Mouse (Mus musculus) liver, embryonic 14.5 days (tissue): Measurements from ENCODE around the gene Keap1.

Experiments
- CTCF ChIP-seq: IDR thresholded peaks from 2 replicates; pipeline ENCODE4 v1.5.1; 2016; ENCODE audit warnings: antibody characterized with exemption, low read depth, control low read depth
- EP300 ChIP-seq: IDR thresholded peaks from 2 replicates; pipeline ENCODE4 v1.6.1; 2016; ENCODE audit warnings: antibody characterized with exemption, low read depth

DNA sequence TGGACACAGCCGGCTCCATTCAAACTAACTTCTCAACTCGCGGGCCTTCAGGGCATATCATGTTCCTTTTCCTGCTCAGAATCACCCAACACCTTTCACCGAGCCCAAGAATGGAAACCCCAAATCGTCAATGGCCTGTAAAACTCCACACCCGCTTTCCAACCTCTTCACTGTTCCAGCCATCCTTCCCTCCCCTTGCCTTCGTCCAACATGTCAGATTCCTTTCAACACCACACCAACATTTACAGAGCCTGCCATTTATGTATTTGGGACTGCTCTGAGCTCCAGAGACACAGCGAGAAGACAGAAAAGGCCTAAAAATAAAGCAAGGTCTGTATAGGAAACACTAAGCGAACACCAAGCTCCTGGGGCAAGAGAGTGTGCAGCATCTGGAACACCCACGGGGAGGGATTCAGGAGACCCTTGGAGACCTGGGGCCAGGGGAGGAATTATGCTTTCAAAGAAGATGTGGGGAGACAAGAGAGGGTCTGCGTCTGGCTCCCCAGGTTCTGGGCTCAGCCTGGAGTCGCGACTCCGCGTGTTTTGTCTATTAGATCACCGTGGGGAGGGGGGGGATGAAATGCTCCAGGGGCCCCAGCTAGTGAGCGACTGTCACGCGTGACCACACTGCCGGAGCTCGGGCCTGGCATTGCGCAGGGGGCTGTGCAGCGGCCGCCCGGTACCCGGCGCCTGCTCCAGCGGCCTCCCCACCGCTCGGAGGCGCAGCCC is 993 bp downstream of the Keap1 start:
- TF ChIP-seq CTCF = no peak
- no peak for TF ChIP-seq EP300
